Comparison of ENCODE assay signal across 18 mouse cellular contexts in the genomic region with DNA sequence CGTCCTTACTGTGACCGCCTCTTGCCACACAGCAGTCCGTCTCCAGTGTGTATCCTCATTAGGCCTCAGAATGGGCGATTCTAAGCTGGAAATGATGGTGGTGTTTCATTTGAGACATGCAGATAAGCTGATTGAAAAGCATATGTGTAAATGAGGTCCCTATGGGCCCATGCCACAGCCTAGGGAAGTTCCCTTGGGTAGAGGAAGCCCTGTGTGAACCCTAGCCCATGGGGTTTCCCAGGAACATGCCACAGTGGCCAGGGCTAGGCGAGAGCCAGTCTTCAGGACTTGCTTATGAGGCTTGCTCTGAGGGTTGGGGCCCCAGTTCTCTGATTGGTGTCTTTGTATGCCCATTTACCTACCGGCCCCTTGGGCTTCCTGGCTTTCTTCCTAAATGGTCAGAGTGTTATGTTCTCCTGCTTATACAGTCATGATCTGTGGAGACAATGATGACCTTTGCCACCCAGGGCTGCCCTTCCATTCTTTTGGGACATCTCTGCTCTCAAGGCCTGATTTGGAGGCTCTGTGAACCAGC.
"Had no signal": no experiment of that assay in that cellular context is flagged by ENCODE, and none has a peak within 500 bp of the region (broad histone marks: within the 10 kb centered on the region; RNA-seq: fewer than 3 reads in every experiment).

No protein-coding gene starts in this region.

- H3K9me3 ChIP-seq: midbrain, embryonic 10.5 days; midbrain, embryonic 12.5 days; neural tube, embryonic 12.5 days; neural tube, embryonic 15.5 days had no signal

- H3K9ac ChIP-seq: lung, embryonic 14.5 days; midbrain, embryonic 12.5 days; neural tube, embryonic 12.5 days; neural tube, embryonic 15.5 days had no signal

- H3K4me3 ChIP-seq: midbrain, embryonic 10.5 days; midbrain, embryonic 12.5 days; myocyte; neural tube, embryonic 12.5 days; neural tube, embryonic 15.5 days had no signal

- H3K27ac ChIP-seq: midbrain, embryonic 10.5 days; midbrain, embryonic 12.5 days; neural tube, embryonic 12.5 days; neural tube, embryonic 15.5 days had no signal

- H3K36me3 ChIP-seq: midbrain, embryonic 10.5 days; midbrain, embryonic 12.5 days; neural tube, embryonic 12.5 days; neural tube, embryonic 15.5 days had no signal

- H3K4me1 ChIP-seq: midbrain, embryonic 10.5 days; midbrain, embryonic 12.5 days; neural tube, embryonic 12.5 days; neural tube, embryonic 15.5 days had no signal

- H3K27me3 ChIP-seq: midbrain, embryonic 12.5 days; neural tube, embryonic 12.5 days; neural tube, embryonic 15.5 days had no signal

- H3K4me2 ChIP-seq: lung, embryonic 14.5 days; midbrain, embryonic 12.5 days; neural tube, embryonic 12.5 days; neural tube, embryonic 15.5 days had no signal

- DNase-seq: lung, adult 18-20 months; lung, embryonic 14.5 days; lung, postnatal 10 days; lung, postnatal 4 days; retina, postnatal 1 day; right cerebral cortex, adult 18-20 months; right cerebral cortex, postnatal 25 days; right cerebral cortex, postnatal 4 days; spleen, adult 18-20 months; thymus, adult 18-20 months; thymus, postnatal 14 days; thymus, postnatal 36 days had no signal

- ATAC-seq: midbrain, embryonic 16.5 days had no signal
